Mouse (Mus musculus) kidney, adult 2 months (tissue): ENCODE data around the gene Sytl1. TPM values are rescaled to one million over a fixed set of nuclear protein-coding genes. Genes with fewer than 3 reads are reported as not detected.

ENCODE experiments used
- DNase-seq: peaks from one replicate; pipeline ENCODE4 v3.0.0; 2021
- H3K27ac ChIP-seq: fragments of 200-500 bp; 2 replicates; pipeline ENCODE4 v1.5.1; 2012; ENCODE audit warnings: low read depth, low read length, control low read depth, inconsistent platforms; ENCODE audit not compliant: insufficient read depth
- H3K27me3 ChIP-seq: fragments of 200-500 bp; replicated peaks from 2 replicates; pipeline ENCODE4 v1.6.1; 2012; ENCODE audit warnings: mild to moderate bottlenecking, moderate library complexity, low read length, inconsistent platforms; ENCODE audit not compliant: control insufficient read depth, insufficient read depth
- H3K36me3 ChIP-seq: fragments of 200-500 bp; 2 replicates; pipeline ENCODE4 v1.6.1; 2012; ENCODE audit warnings: mild to moderate bottlenecking, moderate library complexity, low read length, inconsistent platforms; ENCODE audit not compliant: control insufficient read depth, insufficient read depth
- H3K4me1 ChIP-seq: fragments of 200-500 bp; 2 replicates; pipeline ENCODE4 v1.6.1; 2011; ENCODE audit warnings: low read length; ENCODE audit not compliant: control insufficient read depth, insufficient read depth
- H3K4me3 ChIP-seq: fragments of 200-500 bp; 2 replicates; pipeline ENCODE4 v1.5.1; 2011; ENCODE audit warnings: mild to moderate bottlenecking, low read depth, low read length, control low read depth; ENCODE audit not compliant: insufficient read depth
- CTCF ChIP-seq: fragments of 200-500 bp; conservative IDR thresholded peaks from 2 replicates; pipeline ENCODE4 v1.5.1; 2011; ENCODE audit warnings: low read depth, mild to moderate bottlenecking, control low read depth, low read length, moderate library complexity, mixed read lengths; ENCODE audit not compliant: insufficient read depth, insufficient read length
- POLR2A ChIP-seq: fragments of 200-500 bp; IDR thresholded peaks from one replicate; pipeline ENCODE4 v1.6.1; 2011; ENCODE audit warnings: low read depth, low read length, control low read depth
- WGBS: fragments of 180-500 bp; shearing (Covaris S2); methylation state at CpG from one replicate; pipeline ENCODE4 v1.1.7; 2018; 5-methylcytosine and 5-hydroxymethylcytosine counted together
- polyA plus RNA-seq: library from polyadenylated mRNA; depleted of rRNA; stranded (reverse); fragments of >200 nt; gene quantifications from 2 replicates; pipeline ENCODE4 v1.2.3, GENCODE M21; 2012

Gene Sytl1
- polyA plus RNA-seq, 1 experiment = 5.9 TPM

DNA sequence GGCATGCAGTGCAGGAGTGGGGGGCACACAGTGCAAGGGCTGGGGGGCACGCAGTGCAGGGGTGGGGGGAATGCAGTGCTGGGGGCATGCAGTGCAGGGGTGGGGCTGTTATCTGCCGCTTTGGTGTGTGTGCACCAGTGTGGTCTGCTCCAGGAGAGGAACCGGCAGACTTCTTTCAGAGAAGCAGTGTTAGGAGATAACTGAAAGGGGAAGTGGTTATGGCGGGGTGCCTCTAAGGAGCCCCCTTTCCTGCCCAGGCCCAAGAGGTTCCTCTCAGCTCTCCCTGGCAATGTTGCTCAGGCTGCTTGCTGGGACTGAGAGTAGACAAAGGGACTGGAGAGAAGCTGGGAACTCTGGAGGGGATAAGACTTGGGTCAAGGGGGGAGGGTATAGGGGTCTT, 25.0 kb downstream of the Sytl1 start:
- no peak overlapping the region for H3K27ac ChIP-seq
- H3K4me3 ChIP-seq = no peak overlapping the region
- peaks cover 2% of the 10 kb centered on the region; the same call in 1 of the 2 replicates for H3K4me1 ChIP-seq
- no peaks in the 10 kb centered on the region for H3K27me3 ChIP-seq
- DNase-seq = no peak
- WGBS = 82% methylated on average over 4 of the region's 4 CpGs
- TF ChIP-seq POLR2A = no peak
- no peak for TF ChIP-seq CTCF
- H3K36me3 ChIP-seq = no peaks in the 10 kb centered on the region

DNA sequence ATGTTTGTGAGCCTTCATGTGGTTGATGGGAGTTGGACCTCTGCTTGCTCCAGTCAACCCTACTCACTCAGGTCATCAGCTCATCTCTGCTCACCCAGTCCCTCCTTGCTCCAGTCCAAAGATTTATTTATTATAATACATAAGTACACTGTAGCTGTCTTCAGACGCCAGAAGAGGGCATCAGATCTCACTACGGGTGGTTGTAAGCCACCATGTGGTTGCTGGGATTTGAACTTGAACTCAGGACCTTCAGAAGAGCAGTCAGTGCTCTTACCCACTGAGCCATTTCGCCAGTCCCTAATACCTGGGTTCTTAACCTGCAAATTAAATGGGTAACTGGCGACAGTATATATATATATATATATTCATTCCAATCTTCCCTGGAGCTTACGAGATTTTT, 27.5 kb downstream of the Sytl1 start:
- no peaks in the 10 kb centered on the region for H3K36me3 ChIP-seq
- no peak for DNase-seq
- 86% methylated on average over 5 of the region's 5 CpGs for WGBS
- no peak overlapping the region for H3K4me3 ChIP-seq
- no peaks in the 10 kb centered on the region for H3K4me1 ChIP-seq
- TF ChIP-seq CTCF (no peak), POLR2A (no peak)
- H3K27ac ChIP-seq = no peak overlapping the region
- H3K27me3 ChIP-seq = no peaks in the 10 kb centered on the region

DNA sequence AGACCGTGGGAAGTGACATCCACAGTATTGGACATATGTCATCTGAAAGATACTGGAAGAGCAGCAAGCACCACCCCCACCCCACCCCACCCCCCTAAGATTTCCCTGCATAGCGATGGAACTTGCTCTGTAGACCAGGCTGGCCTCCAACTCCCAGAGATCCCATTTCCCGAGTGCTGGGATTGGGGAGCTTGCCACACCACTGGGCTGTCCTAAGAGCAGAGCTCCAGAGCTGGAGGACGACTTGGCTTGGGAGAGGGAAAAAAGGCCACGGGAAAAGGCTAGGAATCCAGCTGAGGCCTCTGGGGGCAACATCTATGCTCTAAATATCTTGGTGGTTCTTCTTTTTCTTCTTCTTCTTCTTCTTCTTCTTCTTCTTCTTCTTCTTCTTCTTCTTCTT, 28.1 kb downstream of the Sytl1 start:
- Histone ChIP-seq H3K27me3 (no peaks in the 10 kb centered on the region), H3K4me3 (no peak overlapping the region), H3K4me1 (no peaks in the 10 kb centered on the region), H3K27ac (no peak overlapping the region), H3K36me3 (no peaks in the 10 kb centered on the region)
- DNase-seq = no peak
- TF ChIP-seq POLR2A (no peak), CTCF (no peak)
- WGBS = 68% methylated on average over 5 of the region's 5 CpGs

DNA sequence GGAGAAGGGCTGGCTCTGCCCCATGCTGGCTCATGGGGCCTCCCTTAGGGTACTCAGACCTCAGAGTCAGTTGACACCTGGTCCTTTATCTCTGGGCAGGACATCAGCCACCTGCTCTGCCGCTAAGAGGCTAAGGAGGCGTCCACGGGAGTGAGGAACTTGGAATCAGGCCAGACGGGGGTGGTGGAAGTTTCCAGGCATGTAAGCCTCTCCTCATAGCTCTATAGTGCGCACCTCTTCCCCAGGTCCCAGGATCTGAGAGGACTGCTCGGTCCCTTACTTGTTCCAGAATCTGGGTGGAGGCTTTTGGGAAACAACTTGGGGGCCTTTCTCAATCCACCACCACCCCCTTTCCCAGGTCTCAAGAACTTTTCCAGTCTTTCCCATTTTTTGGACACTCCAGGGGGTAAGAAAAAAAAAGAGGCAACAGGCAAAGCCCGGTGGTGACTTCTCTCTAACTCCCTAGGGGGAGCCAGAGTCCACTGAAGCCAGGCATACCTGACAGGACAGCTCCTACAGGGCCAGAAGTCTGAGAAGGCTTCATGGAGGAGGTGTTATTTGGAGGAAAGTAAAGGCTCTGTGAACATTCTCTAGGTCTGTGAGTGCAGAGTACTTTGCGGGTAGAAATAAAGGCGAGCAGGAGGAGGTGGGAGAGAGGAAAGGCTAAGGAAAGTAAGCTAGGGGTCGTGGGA, 29.5 kb downstream of the Sytl1 start:
- TF ChIP-seq POLR2A = no peak
- peak; percentile 83 for TF ChIP-seq CTCF
- Histone ChIP-seq H3K4me1 (no peaks in the 10 kb centered on the region), H3K27ac (no peak overlapping the region), H3K4me3 (no peak overlapping the region), H3K36me3 (no peaks in the 10 kb centered on the region), H3K27me3 (no peaks in the 10 kb centered on the region)
- 42% methylated on average over 10 of the region's 10 CpGs for WGBS
- DNase-seq = peak; percentile 78

DNA sequence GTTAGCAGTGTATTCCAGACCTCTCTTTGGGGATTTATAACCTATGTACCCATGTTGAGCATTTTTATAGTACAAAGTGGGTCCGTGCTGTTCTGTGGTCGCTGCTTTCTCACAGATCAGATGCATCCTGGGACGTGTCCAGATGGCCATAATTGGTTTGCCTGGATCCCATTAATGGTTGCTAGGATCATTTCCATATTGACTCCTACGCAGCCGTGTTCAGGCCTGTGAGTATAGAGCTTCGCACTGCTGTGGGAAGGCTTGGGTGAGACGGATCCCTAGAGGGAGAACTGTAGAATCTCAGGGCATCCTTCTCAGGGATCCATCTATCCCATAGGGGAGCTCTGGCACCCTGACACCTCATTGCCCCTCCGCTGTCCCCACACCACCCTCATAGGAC, 33.3 kb downstream of the Sytl1 start:
- H3K4me3 ChIP-seq = no peak overlapping the region
- no peak for TF ChIP-seq CTCF
- no peak for TF ChIP-seq POLR2A
- H3K27ac ChIP-seq = no peak overlapping the region
- no peaks in the 10 kb centered on the region for H3K36me3 ChIP-seq
- H3K4me1 ChIP-seq = no peaks in the 10 kb centered on the region
- 79% methylated on average over 8 of the region's 8 CpGs for WGBS
- DNase-seq = no peak
- no peaks in the 10 kb centered on the region for H3K27me3 ChIP-seq

DNA sequence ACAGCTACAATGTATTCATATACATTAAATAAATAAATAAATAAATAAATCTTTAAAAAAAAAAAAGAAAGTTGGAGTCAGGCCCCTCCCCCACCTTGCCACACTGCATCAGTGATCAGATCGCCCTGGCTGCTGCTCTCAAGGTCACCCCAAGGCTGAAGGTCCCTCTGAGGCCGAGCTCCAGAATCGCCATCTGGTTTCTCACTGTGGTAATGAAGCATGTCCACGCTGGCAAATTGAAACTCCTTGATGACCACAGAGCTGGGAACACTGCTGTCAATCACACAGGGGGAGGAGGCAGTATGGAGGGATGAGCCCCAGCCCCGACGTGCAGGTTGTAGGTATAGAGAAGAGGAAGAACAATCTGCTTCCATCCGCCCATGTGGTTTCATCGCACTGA, 35.3 kb downstream of the Sytl1 start:
- Histone ChIP-seq H3K4me3 (no peak overlapping the region), H3K36me3 (no peaks in the 10 kb centered on the region), H3K27me3 (no peaks in the 10 kb centered on the region), H3K4me1 (no peaks in the 10 kb centered on the region), H3K27ac (no peak overlapping the region)
- DNase-seq = no peak
- TF ChIP-seq CTCF = no peak
- TF ChIP-seq POLR2A = no peak
- 42% methylated on average over 8 of the region's 8 CpGs for WGBS

DNA sequence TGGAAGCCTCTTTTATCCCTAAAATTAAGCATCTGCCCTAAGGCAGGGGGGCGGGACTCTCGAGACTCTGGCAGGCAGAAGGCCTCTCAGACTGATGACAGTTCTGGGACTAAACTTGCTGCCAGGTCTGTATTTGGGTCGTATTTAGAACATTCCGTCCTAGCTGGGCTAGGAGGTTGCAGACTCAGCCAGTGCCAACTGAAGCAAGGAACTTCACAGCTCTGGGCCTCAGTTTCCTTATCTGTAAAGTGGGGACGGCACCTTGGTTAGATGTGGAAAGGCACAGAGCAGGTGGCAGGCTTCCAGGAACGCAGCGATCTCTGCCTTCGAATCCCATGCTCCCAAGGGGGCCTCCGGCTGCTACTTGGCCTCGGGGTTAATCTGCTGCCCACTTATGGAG, 36.8 kb downstream of the Sytl1 start:
- H3K4me3 ChIP-seq = no peak overlapping the region
- no peak for DNase-seq
- no peaks in the 10 kb centered on the region for H3K27me3 ChIP-seq
- H3K27ac ChIP-seq = no peak overlapping the region
- TF ChIP-seq CTCF (no peak), POLR2A (no peak)
- WGBS = 59% methylated on average over 10 of the region's 10 CpGs
- H3K36me3 ChIP-seq = no peaks in the 10 kb centered on the region
- no peaks in the 10 kb centered on the region for H3K4me1 ChIP-seq
